Comparison of ENCODE assay signal across 8 mouse cellular contexts in genomic region chr3:37418961-37419457, GRCm38 (mm10). TPM values are rescaled to one million over a fixed set of nuclear protein-coding genes. Genes with fewer than 3 reads are reported as not detected.
DNase-seq lines count a peak whose midpoint lies in the region; ATAC-seq and TF ChIP-seq lines count a peak whose summit lies in the region.

No protein-coding gene starts in this region.

- TF ChIP-seq POLR2A in ES-Bruce4 (IDR thresholded peaks at IDR 0.05; ENCODE audit: insufficient read depth, low read length) (no peak), myocyte (IDR thresholded peaks at IDR 0.05; ENCODE audit: insufficient read length, low read depth) (no peak)

- ATAC-seq in heart, embryonic 13.5 days (ENCODE audit: extremely low read depth, insufficient number of reproducible peaks, low FRiP score, low TSS enrichment): peak; percentile 12
- ATAC-seq in common myeloid progenitor, adult 5-6 weeks (replicated peaks; ENCODE audit: low read depth, poor library complexity, severe bottlenecking): peak; percentile 19
- no peak for ATAC-seq in hindbrain, embryonic 14.5 days (ENCODE audit: low FRiP score)

- H3K4me2 ChIP-seq in heart, embryonic 13.5 days: peak overlapping the region; percentile 76
- H3K4me2 ChIP-seq in hindbrain, embryonic 14.5 days (replicated peaks): peak overlapping the region; percentile 86
- peak overlapping the region; percentile 63 for H3K4me2 ChIP-seq in myocyte (ENCODE audit: low read depth)

- peak overlapping the region; percentile 92 for H3K27ac ChIP-seq in heart, embryonic 13.5 days (replicated peaks)
- H3K27ac ChIP-seq in ES-Bruce4 (ENCODE audit: insufficient read depth, low read length): peak overlapping the region; percentile 32
- H3K27ac ChIP-seq in hindbrain, embryonic 14.5 days: peak overlapping the region; percentile 89

- under 1% methylated on average over 30 of the region's 30 CpGs for WGBS in heart, embryonic 13.5 days
- under 1% methylated on average over 30 of the region's 30 CpGs for WGBS in hindbrain, embryonic 14.5 days

- H3K36me3 ChIP-seq in heart, embryonic 13.5 days: no peaks in the 10 kb centered on the region
- H3K36me3 ChIP-seq in ES-Bruce4 (ENCODE audit: control insufficient read depth, insufficient read depth, low read length, poor library complexity, severe bottlenecking): no peaks in the 10 kb centered on the region; the same call in 1 of the 2 replicates
- H3K36me3 ChIP-seq in hindbrain, embryonic 14.5 days (replicated peaks; ENCODE audit: control insufficient read depth, insufficient read depth): no peaks in the 10 kb centered on the region
- peaks cover 8% of the 10 kb centered on the region for H3K36me3 ChIP-seq in myocyte (ENCODE audit: control insufficient read depth, insufficient read depth)

- peak overlapping the region; percentile 99 for H3ac ChIP-seq in myocyte (ENCODE audit: control insufficient read depth, insufficient read length)

- H3K79me2 ChIP-seq in myocyte (ENCODE audit: control insufficient read depth, insufficient read depth): peaks cover 36% of the 10 kb centered on the region

- no peaks in the 10 kb centered on the region for H3K27me3 ChIP-seq in heart, embryonic 13.5 days (replicated peaks)
- no peaks in the 10 kb centered on the region for H3K27me3 ChIP-seq in ES-Bruce4 (ENCODE audit: control insufficient read depth, insufficient read depth, low read length, poor library complexity, severe bottlenecking)
- H3K27me3 ChIP-seq in hindbrain, embryonic 14.5 days (ENCODE audit: control insufficient read depth, insufficient read depth, low read length): no peaks in the 10 kb centered on the region
- no peaks in the 10 kb centered on the region for H3K27me3 ChIP-seq in myocyte (ENCODE audit: control insufficient read depth, insufficient read depth, insufficient read length)

- peak overlapping the region; percentile 64 for H3K4me3 ChIP-seq in heart, embryonic 13.5 days
- peak overlapping the region; percentile 92 for H3K4me3 ChIP-seq in ES-Bruce4 (ENCODE audit: low read depth, low read length)
- peak overlapping the region; percentile 98 for H3K4me3 ChIP-seq in hindbrain, embryonic 14.5 days (replicated peaks; ENCODE audit: low read length)
- H3K4me3 ChIP-seq in myocyte: peak overlapping the region; percentile 79

- TF ChIP-seq EP300 in ES-Bruce4 (IDR thresholded peaks at IDR 0.05; ENCODE audit: insufficient read depth, low read depth, low read length): no peak

- no peak for DNase-seq in heart, adult 11 months
- DNase-seq in hindbrain, embryonic 14.5 days (ENCODE audit: low spot score): peak; percentile 44
- peak; percentile 75 for DNase-seq in liver
- no peak for DNase-seq in adrenal gland, adult 18-20 months (ENCODE audit: low spot score in 2 of 2)

- H3K9ac ChIP-seq in heart, embryonic 13.5 days: peak overlapping the region; percentile 84
- H3K9ac ChIP-seq in ES-Bruce4 (ENCODE audit: low read depth, poor library complexity, severe bottlenecking): peak overlapping the region; percentile 77
- H3K9ac ChIP-seq in hindbrain, embryonic 14.5 days: peak overlapping the region; percentile 74

- peaks cover 18% of the 10 kb centered on the region for H3K4me1 ChIP-seq in heart, embryonic 13.5 days
- H3K4me1 ChIP-seq in ES-Bruce4 (ENCODE audit: control insufficient read depth, insufficient read depth, low read length): no peaks in the 10 kb centered on the region
- H3K4me1 ChIP-seq in hindbrain, embryonic 14.5 days (replicated peaks; ENCODE audit: control insufficient read depth, insufficient read depth, low read length): peaks cover 18% of the 10 kb centered on the region

- H3K9me3 ChIP-seq in heart, embryonic 13.5 days: no peaks in the 10 kb centered on the region
- no peaks in the 10 kb centered on the region for H3K9me3 ChIP-seq in ES-Bruce4 (replicated peaks; ENCODE audit: control insufficient read depth, insufficient read depth, low read length, poor library complexity, severe bottlenecking)
- H3K9me3 ChIP-seq in hindbrain, embryonic 14.5 days (ENCODE audit: control insufficient read depth, low read length): no peaks in the 10 kb centered on the region

- no peak for TF ChIP-seq CTCF in ES-Bruce4 (IDR thresholded peaks at IDR 0.05; ENCODE audit: low read depth, low read length)

TF ChIP-seq in myocyte, 11 proteins besides CTCF, POLR2A, EP300 and RAD21:
- TF ChIP-seq MYOG (IDR thresholded peaks at IDR 0.05; ENCODE audit: control insufficient read depth in 1 of 3, insufficient read depth in 1 of 3, insufficient read length in 2 of 3, low read depth in 2 of 3) (no peak), POLR2AphosphoS2 (IDR thresholded peaks at IDR 0.05; ENCODE audit: insufficient read length, low read depth) (no peak), SRF (IDR thresholded peaks at IDR 0.05; ENCODE audit: control insufficient read depth, insufficient read length, low read depth) (no peak), CEBPB (IDR thresholded peaks at IDR 0.05; ENCODE audit: insufficient read depth, poor library complexity, severe bottlenecking) (no peak)

RNA-seq across cellular contexts. Expression of gene Spata5, which starts 0.7 kb away (rescaled TPM):
- 21.4 and 23.6 TPM in 2 replicates for polyA plus RNA-seq in heart, embryonic 13.5 days (2015; fragmentation: Nextera tagmentation; extraction: Ambion mirVana)
- polyA plus RNA-seq in ES-Bruce4 (2011; ENCODE audit: insufficient read depth, insufficient read length, low read depth, missing spikeins) (49.5 and 56.6 TPM in 2 replicates), myocyte (2012; fragmentation: generic; extraction: Trizol) (24.2 TPM)
- total RNA-seq in common myeloid progenitor, adult 5-6 weeks (2017): 174 and 222 TPM in 2 replicates
- polyA plus RNA-seq in hindbrain, embryonic 14.5 days (2014; fragmentation: Nextera tagmentation; extraction: Ambion mirVana): 33.1 and 35.6 TPM in 2 replicates
- 10 to 100 TPM; 43.6 to 51.2 TPM for total RNA-seq in adrenal gland, adult 18-20 months (2021)

RNA-seq across cellular contexts. Expression of gene Nudt6, which starts 1.0 kb away (rescaled TPM):
- 9.8 and 11.8 TPM in 2 replicates for polyA plus RNA-seq in heart, embryonic 13.5 days (2015; fragmentation: Nextera tagmentation; extraction: Ambion mirVana)
- polyA plus RNA-seq in ES-Bruce4 (2011; ENCODE audit: insufficient read depth, insufficient read length, low read depth, missing spikeins) (2.8 and 3.5 TPM in 2 replicates), myocyte (2012; fragmentation: generic; extraction: Trizol) (10.8 TPM)
- total RNA-seq in common myeloid progenitor, adult 5-6 weeks (2017): 27.5 and 29.1 TPM in 2 replicates
- polyA plus RNA-seq in hindbrain, embryonic 14.5 days (2014; fragmentation: Nextera tagmentation; extraction: Ambion mirVana): 6.8 and 8.7 TPM in 2 replicates
- total RNA-seq in adrenal gland, adult 18-20 months (2021): 10 to 100 TPM; 15.9 to 18.8 TPM

Comparison
In these comparisons a context has a peak if more than half of its experiments do, and no peak if none do; other contexts are left out.
1. H3K27ac ChIP-seq: peak in every context shown above with its lines; median percentile 92 in heart, embryonic 13.5 days; 89 in hindbrain, embryonic 14.5 days; 32 in ES-Bruce4.
2. DNase-seq: peak in hindbrain, embryonic 14.5 days (single experiment) and liver (single experiment); none in heart, adult 11 months (single experiment) and adrenal gland, adult 18-20 months (0 of 2).
3. Peak in every context shown above with its lines, with median percentiles within 50 percentile points of each other: H3K4me2 ChIP-seq, H3K4me3 ChIP-seq and H3K9ac ChIP-seq.